Mouse (Mus musculus) heart, postnatal 0 days (tissue): ENCODE results near the gene Crat. TPM values are rescaled to one million over a fixed set of nuclear protein-coding genes. Genes with fewer than 3 reads are reported as not detected.
A peak's percentile ranks its signal among the peaks of the same experiment; 100 is the strongest.
"Not testable (repeated sequence)": the region's sequence is repeated elsewhere in the genome, so short reads cannot be mapped to it uniquely, and the experiment has no call there.

Experiments
- ATAC-seq: fragments of 200-750 bp; cut with Nextera tagmentation; 2 replicates; pipeline ENCODE4 v1.8.0; 2017; ENCODE audit warnings: low read depth, moderate number of reproducible peaks, moderate library complexity; ENCODE audit not compliant: insufficient read depth
- DNase-seq: peaks from one replicate; pipeline ENCODE4 v3.0.0-alpha.2; 2016; ENCODE audit warnings: low spot score
- H3K27ac ChIP-seq: fragments of 300-500 bp; sonication (generic); 2 replicates; pipeline ENCODE4 v1.5.1; 2014; ENCODE audit warnings: low read depth, mild to moderate bottlenecking
- H3K27me3 ChIP-seq: fragments of 300-500 bp; sonication (generic); 2 replicates; pipeline ENCODE4 v1.6.1; 2014; ENCODE audit warnings: low read length, mixed read lengths; ENCODE audit not compliant: control insufficient read depth, insufficient read depth
- H3K36me3 ChIP-seq: fragments of 300-500 bp; sonication (generic); replicated peaks from 2 replicates; pipeline ENCODE4 v1.6.1; 2014; ENCODE audit warnings: low read length, mixed read lengths; ENCODE audit not compliant: control insufficient read depth, insufficient read depth
- H3K4me1 ChIP-seq: fragments of 300-500 bp; sonication (generic); 2 replicates; pipeline ENCODE4 v1.6.1; 2014; ENCODE audit warnings: antibody characterized with exemption; ENCODE audit not compliant: control insufficient read depth, insufficient read depth
- H3K4me2 ChIP-seq: fragments of 300-500 bp; sonication (generic); 2 replicates; pipeline ENCODE4 v1.6.1; 2014; ENCODE audit warnings: low read depth, mild to moderate bottlenecking, low read length, moderate library complexity
- H3K4me3 ChIP-seq: fragments of 300-500 bp; sonication (generic); 2 replicates; pipeline ENCODE4 v1.5.1; 2014; ENCODE audit warnings: low read depth, low read length
- H3K9ac ChIP-seq: fragments of 300-500 bp; sonication (generic); replicated peaks from 2 replicates; pipeline ENCODE4 v1.6.1; 2014; ENCODE audit warnings: low read depth, low read length, mixed read lengths
- H3K9me3 ChIP-seq: fragments of 300-500 bp; sonication (generic); replicated peaks from 2 replicates; pipeline ENCODE4 v1.6.1; 2016; ENCODE audit warnings: low read length; ENCODE audit not compliant: control insufficient read depth
- CTCF ChIP-seq: IDR thresholded peaks from 2 replicates; pipeline ENCODE4 v1.5.1; 2016; ENCODE audit warnings: antibody characterized with exemption, control low read depth, low read depth
- EP300 ChIP-seq: IDR thresholded peaks from 2 replicates; pipeline ENCODE4 v1.6.1; 2016; ENCODE audit warnings: antibody characterized with exemption, low read depth
- WGBS: fragments of 180-500 bp; shearing (Covaris S2); extraction: QIAGEN DNeasy Blood & Tissue Kit; methylation state at CpG from one replicate; pipeline ENCODE4 v1.1.7; 2014; 5-methylcytosine and 5-hydroxymethylcytosine counted together
- polyA plus RNA-seq: library from polyadenylated mRNA; unstranded; fragments of >200 nt; fragmentation: Nextera tagmentation; extraction: Ambion mirVana; gene quantifications from 2 replicates; pipeline ENCODE4 v1.2.1, GENCODE M21; 2015
- total RNA-seq: library from RNA; depleted of rRNA; stranded (reverse); fragments of >200 nt; gene quantifications from 2 replicates; pipeline ENCODE4 v1.2.3, GENCODE M21; 2014; ENCODE audit warnings: low replicate concordance

Crat gene
- total and polyA plus RNA-seq, 2 experiments from 2014 or later, result 263 to 413 TPM

GRCm38 (mm10) chr2:30421432-30421831 lies 5.8 kb upstream of the Crat start:
- no peak for TF ChIP-seq EP300
- no peak for TF ChIP-seq CTCF
- Histone ChIP-seq H3K9me3 (no peaks in the 10 kb centered on the region), H3K27ac (no peak overlapping the region), H3K27me3 (no peaks in the 10 kb centered on the region), H3K36me3 (peaks cover 1% of the 10 kb centered on the region), H3K4me2 (no peak overlapping the region), H3K4me3 (no peak overlapping the region), H3K9ac (no peak overlapping the region), H3K4me1 (peaks cover 21% of the 10 kb centered on the region)
- ATAC-seq (no peak), DNase-seq (no peak)
- 70% methylated on average over 4 of the region's 4 CpGs for WGBS

- TF ChIP-seq EP300 (no peak), CTCF (no peak)
- Histone ChIP-seq H3K27ac (peak overlapping the region; percentile 67), H3K4me3 (no peak overlapping the region), H3K9ac (peak overlapping the region; percentile 45; the same call in 1 of the 2 replicates), H3K36me3 (no peaks in the 10 kb centered on the region), H3K4me1 (peaks cover 24% of the 10 kb centered on the region), H3K27me3 (no peaks in the 10 kb centered on the region), H3K9me3 (no peaks in the 10 kb centered on the region), H3K4me2 (0 out of 2 replicates have a peak overlapping the region, but pooled peaks have one; percentile 12)
- WGBS, result 26% methylated on average over 10 of the region's 10 CpGs
- no peak for ATAC-seq
- DNase-seq, result no peak
These were observed 3.5 kb upstream of the Crat start for GRCm38 (mm10) chr2:30419112-30419511.

- H3K4me2 ChIP-seq, result no peak overlapping the region; the same call in 1 of the 2 replicates
- no peaks in the 10 kb centered on the region for H3K36me3 ChIP-seq
These were observed 2.6 kb upstream of the Crat start for GRCm38 (mm10) chr2:30418259-30418658.

GRCm38 (mm10) chr2:30417595-30418165 lies 2.1 kb upstream of the Crat start:
- H3K4me2 ChIP-seq, result peak overlapping the region; percentile 17; the same call in 1 of the 2 replicates
- H3K27me3 ChIP-seq, result no peaks in the 10 kb centered on the region
- H3K4me3 ChIP-seq, result no peak overlapping the region
- peaks cover 34% of the 10 kb centered on the region for H3K4me1 ChIP-seq
- peaks cover 4% of the 10 kb centered on the region for H3K36me3 ChIP-seq
- DNase-seq (no peak), ATAC-seq (no peak)
- H3K9me3 ChIP-seq, result no peaks in the 10 kb centered on the region
- no peak overlapping the region for H3K9ac ChIP-seq
- 49% methylated on average over 5 of the region's 5 CpGs for WGBS
- TF ChIP-seq EP300 (no peak), CTCF (no peak)
- H3K27ac ChIP-seq, result peak overlapping the region; percentile 67; the same call in 1 of the 2 replicates

More at GRCm38 (mm10) chr2:30418259-30418658, 2.6 kb upstream of the Crat start:
- Histone ChIP-seq H3K27ac (peak overlapping the region; percentile 67; the same call in 1 of the 2 replicates), H3K9me3 (no peaks in the 10 kb centered on the region), H3K4me1 (peaks cover 29% of the 10 kb centered on the region), H3K9ac (no peak overlapping the region), H3K27me3 (no peaks in the 10 kb centered on the region), H3K4me3 (no peak overlapping the region)
- DNase-seq (no peak), ATAC-seq (no peak)
- TF ChIP-seq CTCF (no peak), EP300 (no peak)
- whole genome bisulfite sequencing, result 72% methylated on average over 6 of the region's 6 CpGs

GRCm38 (mm10) chr2:30417154-30417553 lies 1.5 kb upstream of the Crat start:
- Histone ChIP-seq H3K4me3 (peak overlapping the region; percentile 84; the same call in 1 of the 2 replicates), H3K4me1 (peaks cover 37% of the 10 kb centered on the region), H3K4me2 (peak overlapping the region; percentile 70)
- not testable (repeated sequence) for ATAC-seq, H3K27ac ChIP-seq, H3K36me3 ChIP-seq, H3K9ac ChIP-seq, H3K27me3 ChIP-seq, H3K9me3 ChIP-seq, DNase-seq
- 63% methylated on average over 6 of the region's 6 CpGs for WGBS

- Histone ChIP-seq H3K36me3 (peaks cover 13% of the 10 kb centered on the region), H3K9ac (peak overlapping the region; percentile 91), H3K4me1 (peaks cover 40% of the 10 kb centered on the region), H3K4me3 (peak overlapping the region; percentile 84), H3K4me2 (peak overlapping the region; percentile 70), H3K27me3 (no peaks in the 10 kb centered on the region), H3K27ac (peak overlapping the region; percentile 94), H3K9me3 (no peaks in the 10 kb centered on the region)
- DNase-seq, result no peak
- TF ChIP-seq CTCF (no peak), EP300 (no peak)
- 0% methylated on average over 6 of the region's 7 CpGs for WGBS
- ATAC-seq, result no peak
These were observed 994 bp upstream of the Crat start for GRCm38 (mm10) chr2:30416649-30416965.
